Mouse (Mus musculus) adrenal gland, postnatal 14 days (tissue): ENCODE measurements at regions not wholly inside any gene's neighbourhood (a gene's known extent, or its start where the extent isn't known, plus 50 kb on each side); places are given as distances from the start of the nearest gene placed in this dataset.
"Not testable (repeated sequence)": the region's sequence is repeated elsewhere in the genome, so short reads cannot be mapped to it uniquely, and the experiment has no call there.

Source experiments
- DNase-seq: peaks from one replicate; pipeline ENCODE4 v3.0.0; 2021; ENCODE audit warnings: mixed read lengths

DNA sequence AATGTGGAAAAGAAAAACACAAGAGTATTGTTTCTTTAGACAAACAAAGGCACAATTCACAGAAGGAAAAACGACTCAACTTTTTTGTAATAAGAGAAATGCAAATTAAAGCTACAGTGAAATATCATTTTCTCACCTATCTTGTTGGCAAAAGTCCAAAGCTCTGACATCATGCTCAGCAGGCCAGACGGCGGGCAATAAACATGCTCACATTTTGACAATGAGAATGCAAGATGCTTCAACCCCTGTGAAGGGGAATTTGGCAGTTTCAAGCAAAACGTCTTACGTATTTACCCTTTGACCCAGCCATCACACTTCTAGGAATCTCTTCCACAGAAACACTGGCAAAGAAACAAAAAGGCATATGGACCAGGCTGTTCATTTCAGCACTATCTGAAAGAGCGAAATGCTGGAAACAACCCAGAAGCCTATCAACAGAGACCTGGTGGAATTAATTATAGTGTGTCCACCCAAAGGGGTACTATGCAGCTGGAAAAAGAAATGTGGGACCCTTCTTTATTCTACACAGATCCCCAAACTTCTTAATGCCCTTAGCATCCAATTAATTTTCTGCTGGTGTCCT lies 203.4 kb upstream of the 2610301B20Rik start:
- DNase-seq, result no peak

DNA sequence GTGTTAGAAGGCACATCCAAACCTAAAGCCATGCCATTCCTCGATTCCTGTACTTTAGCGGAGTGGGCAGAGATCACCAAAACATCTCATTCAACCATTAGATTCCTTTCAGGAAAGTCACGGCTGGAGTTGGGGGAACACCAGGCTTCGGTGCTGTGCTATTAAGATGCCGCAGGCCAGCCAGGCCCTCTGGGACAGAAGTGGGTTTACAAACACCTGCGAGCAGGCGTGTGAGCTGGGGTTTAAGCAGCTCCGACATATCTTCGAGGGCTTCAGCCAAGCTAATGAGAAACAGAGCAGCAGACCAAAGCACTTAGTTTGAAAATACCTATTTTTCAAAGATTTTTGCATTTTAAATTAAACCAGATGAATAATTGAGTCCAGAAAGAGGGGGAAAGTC lies 183.2 kb upstream of the 2610301B20Rik start:
- no peak for DNase-seq

DNA sequence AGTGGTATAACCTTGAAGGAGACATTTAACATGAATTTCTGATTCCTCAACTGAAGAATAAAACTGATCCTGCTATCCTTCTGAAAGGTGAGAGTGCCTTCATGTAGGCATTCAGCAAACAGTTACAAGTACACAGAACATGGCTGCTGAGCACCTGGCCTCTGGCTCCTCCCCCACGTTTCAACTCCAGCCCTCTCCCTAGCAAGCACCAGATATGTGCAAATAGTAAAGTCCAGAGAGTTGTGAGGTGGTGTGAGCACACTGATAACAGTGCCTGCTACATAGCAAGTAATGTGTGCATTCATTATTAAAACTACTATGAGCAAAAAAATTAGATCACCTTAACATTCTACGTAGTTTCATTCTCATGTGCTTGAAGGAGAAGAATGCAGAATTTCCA lies 181.4 kb upstream of the 2610301B20Rik start:
- no peak for DNase-seq

DNA sequence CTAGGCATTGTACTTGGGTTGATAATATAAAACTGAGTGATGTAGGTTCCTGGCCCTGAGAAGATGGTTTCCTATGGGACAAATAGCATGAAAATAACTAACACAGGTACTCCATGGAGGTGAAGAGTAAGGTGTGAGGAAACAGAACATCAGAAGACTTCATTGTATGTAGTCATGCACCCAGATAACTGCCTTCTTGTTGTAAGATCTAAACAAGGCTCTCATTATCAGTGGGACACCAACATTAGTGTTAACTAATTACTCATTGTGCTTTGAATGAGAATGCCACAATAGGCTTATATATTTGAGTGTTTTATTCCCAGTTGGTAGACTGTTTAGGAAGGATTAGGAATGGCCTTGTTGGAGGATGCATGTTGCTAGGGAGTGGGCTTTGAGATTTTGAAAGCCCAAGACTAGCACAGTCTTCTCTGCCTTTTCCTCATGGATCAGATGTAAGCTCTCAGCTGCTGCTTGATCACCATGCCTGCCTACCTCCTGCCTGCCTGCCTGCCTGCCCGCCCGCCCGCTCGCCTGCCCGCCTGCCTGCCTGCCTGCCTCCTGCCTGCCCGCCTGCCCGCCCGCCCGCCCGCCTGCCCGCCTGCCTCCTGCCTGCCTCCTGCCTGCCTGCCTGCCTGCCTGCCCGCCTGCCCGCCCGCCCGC lies 180.7 kb upstream of the 2610301B20Rik start:
- DNase-seq, result no peak

DNA sequence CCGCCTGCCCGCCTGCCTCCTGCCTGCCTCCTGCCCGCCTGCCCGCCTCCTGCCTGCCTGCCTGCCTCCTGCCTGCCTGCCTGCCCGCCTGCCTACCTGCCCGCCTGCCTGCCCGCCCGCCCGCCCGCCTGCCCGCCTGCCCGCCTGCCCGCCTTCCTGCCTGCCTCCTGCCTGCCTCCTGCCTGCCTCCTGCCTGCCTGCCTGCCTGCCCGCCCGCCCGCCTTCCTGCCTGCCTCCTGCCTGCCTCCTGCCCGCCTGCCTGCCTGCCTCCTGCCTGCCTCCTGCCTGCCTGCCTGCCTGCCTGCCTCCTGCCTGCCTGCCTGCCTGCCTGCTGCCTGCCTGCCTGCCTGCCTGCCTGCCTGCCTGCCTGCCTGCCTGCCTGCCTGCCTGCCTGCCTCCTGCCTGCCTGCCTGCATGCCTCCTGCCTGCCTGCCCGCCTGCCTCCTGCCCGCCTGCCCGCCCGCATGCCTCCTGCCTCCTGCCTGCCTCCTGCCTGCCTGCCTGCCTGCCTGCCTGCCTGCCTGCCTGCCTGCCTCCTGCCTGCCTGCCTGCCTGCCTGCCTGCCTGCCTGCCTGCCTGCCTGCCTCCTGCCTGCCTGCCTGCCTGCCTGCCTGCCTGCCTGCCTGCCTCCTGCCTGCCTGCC lies 180.1 kb upstream of the 2610301B20Rik start:
- not testable (repeated sequence) for DNase-seq

DNA sequence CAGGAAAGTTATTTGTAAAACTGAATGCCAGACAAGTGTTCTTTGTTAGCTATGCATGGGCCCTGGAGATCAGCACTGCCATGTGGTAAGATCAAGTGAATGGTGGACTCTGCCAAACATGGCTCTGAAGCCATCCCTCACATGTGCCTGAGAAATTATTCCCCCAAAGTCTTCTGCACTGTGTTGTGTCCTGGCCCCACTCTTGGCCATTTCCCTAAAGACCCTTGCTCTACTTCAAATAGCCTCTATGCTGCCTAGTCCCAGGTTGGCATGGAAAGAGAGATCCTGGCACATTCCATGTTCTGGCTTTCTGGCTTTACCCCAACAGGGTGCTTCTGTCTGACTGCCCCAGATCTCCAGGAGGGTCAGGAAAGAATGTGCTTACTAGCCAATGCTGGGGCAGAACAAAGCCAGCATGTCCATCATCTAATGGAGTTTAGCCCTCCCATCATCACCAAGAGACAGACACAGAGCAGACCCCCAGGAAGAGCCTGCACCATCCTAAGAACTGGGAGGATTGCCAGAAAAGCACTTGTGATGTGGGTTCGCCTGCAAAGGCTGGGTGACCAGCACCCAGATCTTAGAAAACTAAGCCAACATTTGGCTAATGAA lies 177.0 kb upstream of the 2610301B20Rik start:
- peak; percentile 4 for DNase-seq

DNA sequence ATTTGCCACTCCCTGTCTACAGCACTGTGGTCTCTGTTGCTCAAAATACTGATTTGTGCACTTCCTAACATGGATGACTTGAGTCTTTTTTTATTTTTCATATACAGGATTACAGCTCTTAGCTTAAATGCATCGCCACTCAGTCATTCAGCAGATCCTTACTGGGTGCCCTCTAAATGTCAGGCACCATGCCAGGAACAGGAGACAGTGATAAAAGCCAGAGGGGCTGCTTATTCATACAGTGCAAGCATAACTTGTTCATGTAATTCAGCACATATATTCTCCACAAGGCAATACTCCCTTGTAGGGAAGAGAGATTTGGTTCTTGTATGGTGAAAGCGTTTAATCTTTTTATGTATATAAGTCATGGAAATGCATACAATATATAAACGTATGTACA lies 175.7 kb upstream of the 2610301B20Rik start:
- DNase-seq, result peak; percentile 6

DNA sequence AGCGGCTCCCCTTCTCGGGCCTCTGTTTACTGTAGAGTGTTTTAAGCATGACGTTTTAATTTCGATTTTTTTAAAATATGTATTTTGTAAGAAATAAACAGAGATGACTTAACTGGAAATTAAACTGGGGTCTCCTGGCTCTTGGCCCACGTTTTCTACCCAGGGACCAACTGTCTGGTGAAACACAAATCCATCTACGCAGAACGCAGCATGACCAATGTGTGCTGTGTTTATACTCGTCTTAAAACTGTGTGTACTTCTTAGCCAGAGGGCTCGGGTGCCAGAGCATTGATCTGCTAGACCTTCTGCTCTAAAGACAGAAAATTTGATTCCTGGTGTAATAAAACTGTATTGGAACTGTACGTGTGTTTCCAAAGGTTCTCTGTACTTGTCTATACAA lies 172.8 kb upstream of the 2610301B20Rik start:
- DNase-seq, result no peak

DNA sequence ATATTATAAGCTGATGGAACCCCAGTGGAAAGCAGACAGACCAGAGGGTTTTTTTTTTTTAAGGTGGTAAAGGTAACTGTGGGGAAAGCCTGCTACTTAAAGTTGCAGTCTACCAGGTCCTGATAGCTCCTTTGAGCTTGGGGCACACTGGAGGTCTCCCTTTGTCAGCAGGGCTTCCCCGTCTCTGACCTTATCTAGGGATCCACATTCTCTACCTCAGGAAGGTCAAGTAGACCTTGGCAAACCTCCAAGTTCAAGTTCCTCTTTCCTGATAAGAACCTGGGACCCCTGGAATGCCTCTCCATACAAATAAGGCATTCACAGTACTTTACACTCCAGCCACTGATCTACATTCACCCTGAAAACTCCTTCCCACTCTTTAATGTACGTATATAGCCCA lies 171.1 kb upstream of the 2610301B20Rik start:
- DNase-seq, result no peak

DNA sequence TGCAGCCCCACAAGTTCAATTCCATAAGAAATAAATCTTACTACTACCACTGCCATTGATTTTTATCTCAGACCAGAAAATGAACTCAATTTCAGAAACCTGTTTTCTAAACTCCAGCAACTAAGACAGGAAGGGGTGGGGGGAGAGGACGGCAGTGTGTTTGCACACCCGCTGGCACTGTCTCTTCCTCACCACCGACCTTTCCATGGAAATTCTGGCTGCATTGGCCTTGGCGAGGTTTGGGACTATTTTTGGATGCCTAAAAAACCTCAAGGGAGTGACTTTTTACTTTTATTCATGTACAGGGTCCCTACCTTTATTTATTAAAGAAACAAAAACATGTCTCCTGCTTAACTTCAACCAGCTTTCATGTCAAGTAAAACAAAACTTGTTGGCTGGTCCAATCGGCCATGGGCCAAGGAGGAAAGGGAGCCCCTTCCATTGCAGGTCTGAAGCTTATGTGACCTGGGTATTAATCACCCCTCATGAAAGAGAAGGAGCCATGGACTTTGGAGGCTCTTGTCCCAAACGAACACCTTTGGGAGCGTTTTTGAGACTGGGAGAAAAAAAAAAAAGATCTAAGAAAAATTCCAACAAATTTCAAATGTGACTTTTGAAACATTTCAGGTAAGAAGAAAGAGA lies 167.2 kb upstream of the 2610301B20Rik start:
- peak; percentile 43 for DNase-seq

DNA sequence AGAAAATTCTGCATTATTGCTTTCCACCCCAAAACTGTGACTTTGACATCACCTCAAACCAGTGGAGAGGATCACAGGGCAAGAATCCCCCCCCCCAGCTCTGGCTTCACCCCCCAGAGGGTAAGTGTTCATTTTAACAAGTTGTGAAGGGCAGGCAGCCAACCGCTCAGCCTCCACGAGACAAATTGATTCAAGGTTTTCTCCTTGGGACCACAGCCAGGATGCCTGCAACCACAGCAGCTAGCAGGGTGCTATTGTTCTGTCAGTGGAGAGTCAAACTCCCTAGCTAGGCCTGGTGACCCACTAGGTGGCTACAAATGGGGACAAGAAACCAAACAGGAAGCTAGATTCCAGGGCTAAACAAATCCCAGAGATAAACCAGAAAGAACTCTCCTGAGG lies 166.6 kb upstream of the 2610301B20Rik start:
- peak; percentile 87 for DNase-seq

DNA sequence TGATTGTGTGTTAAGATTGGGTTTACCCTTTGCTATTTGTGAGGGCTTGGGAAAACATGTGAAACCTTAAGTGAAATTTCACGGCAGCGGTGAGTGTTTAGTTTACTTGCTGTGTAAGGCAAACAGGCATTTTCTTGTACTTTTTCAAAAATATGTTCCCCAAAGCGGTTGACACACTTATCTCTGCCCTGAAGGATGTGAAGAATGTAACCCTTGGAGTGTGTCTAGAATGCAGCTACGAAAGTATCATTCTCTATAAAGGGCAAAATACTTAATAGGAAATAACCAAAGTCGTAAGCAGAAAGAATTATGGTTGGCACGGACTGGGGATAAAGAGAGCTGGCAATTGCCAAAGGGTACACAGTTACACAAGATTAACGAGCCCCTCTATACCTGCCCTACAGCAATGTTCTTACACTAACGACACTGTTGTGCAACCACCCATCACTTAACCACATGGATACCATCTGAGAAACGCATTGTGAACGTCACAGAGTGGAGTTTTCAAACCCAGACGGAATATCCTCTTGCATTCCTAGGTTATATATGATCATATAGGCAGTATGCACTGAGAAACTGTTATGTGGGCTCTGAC lies 162.3 kb upstream of the 2610301B20Rik start:
- DNase-seq, result no peak

DNA sequence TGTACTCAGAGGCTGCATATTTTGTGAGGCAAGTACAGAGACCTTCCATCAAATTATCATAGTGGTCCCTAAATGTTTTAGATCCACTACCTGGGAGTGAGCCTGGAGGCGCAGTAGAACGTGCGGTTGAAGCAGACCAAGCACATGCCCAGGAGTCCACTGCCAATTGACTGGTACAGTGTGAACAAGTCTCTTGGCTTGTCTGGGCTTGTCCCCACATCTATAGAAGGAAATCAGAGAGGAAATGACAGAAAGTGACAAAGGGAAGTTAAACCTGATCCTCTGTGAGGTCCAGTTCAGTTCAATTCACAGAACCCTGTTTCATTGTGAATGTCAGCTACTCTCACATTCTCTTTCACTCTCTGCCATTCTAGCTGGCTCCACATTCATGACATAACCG lies 151.0 kb upstream of the 2610301B20Rik start:
- no peak for DNase-seq

DNA sequence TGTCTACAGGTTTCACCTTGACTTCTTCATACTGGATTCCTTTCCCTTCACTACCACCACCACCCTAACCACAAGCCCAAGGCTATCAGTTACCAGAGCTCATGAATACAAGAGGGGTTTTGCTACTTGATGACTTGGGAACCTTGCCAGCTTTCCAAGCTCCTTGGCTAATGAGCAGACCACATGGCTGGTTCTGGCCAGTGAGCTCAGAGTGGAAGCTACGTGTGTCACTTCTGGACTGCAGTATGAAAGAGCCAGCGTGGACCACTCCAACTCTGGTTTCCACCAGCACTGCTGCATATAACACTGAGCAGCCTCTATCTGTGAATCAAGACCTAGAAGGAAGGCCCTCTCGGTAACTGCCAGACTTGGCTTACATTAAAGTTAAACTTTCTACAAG lies 146.4 kb upstream of the 2610301B20Rik start:
- no peak for DNase-seq

DNA sequence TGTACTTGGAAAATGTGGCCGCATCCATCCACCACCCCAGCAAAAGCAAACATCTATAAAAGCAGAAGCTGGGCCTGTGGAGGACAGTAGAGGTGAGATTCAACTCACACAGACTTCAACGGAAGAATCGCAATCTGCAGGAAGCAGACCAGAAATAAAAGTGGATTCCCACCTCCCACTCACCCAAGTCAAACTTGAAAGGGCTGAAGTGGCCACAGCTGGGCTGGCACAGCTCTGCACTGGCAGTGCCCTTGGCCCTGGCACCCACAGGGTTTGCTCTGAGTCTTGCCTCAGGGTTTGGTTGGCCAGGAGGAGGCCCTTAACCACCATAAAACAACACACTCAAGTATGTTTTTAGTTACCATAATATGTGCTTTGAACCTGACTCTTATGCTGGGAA lies 129.1 kb upstream of the 2610301B20Rik start:
- DNase-seq, result no peak

DNA sequence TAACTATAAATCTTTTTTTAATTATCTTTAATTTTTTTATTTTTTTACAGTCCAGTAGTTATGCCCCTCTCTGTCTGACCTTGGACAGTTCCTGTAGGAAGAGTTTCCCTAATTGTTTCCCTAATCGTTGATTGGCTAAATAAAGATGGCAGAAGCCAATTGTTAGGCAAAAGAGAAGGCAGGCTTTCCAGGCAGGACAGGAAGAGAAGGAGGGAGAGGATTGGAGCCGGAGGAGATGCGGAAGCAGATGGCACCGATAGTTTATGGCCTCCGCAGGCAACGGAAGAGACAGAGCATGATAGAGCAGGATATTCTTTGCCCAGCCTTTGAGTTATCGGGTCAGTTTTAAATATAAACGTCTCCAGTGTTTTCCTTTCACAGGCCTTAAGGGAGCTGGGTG lies 125.5 kb upstream of the 2610301B20Rik start:
- no peak for DNase-seq

DNA sequence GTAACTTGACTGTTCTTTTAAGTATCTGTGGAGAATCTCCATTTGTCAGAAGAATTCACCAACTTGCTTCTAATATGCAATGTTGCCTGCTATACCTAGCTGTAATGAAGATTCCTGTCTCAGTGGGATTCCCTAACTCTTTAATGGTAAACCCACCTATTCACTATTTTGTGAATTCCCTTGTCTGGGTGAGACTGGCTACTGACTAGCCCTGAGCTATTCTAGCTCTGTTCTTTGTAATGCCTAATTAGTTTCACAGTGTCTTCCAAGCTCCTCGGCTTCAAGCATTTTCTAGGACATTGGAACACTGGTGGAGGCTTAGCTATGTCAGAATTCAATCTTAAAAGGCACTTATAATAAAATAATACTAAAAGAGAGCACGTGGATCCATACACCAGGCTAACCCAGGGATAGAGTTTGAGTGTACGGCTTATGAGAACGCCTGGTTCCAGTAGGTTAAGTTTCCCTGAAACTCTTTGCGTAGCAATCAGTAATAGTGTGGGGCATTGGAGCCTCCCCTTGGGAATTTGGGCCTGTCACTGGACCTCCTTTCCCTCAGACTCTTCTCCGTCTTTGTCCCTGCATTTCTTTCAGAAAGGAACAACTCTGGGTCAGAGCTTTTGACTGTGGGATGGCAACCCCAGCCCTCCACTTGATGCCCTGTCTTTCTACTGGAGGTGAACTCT lies 123.8 kb upstream of the 2610301B20Rik start:
- not testable (repeated sequence) for DNase-seq

DNA sequence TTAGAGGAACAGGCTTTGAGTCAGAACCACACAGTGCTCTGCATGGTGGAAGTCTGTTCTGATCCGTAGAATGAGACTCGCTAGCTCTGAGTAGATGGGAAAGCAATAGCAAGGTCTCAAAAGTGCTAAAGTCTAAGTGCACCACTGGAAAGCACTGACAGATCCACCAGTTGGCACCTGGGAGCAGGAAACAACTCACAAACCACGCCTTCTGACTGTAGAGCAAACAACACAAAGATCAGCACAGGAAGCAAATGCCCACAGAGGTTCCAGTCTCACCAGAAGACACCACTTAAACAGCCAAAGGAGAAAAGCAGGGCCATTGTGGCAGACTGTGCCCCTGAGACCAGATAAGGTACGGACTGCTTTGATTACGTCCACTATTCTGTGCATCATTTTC lies 121.1 kb upstream of the 2610301B20Rik start:
- no peak for DNase-seq

DNA sequence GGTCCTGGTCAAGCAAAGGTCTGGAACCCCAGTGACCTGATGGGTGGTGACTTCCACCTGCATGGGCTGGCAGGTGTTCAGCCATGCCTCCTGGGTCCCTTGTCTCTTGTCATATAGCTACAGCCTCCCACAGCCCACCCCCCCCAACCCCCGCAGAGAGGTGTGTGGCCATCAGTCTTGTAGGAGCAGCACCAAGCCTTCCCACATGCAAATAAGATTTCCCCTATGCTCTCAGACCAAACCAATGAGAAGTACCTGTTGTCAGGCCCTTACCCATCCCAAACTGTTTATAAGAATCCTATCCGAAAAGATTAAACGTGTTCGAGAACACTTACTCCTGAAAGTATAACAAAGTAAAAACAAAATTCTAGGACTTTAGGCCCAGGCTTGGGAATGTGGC lies 114.8 kb upstream of the 2610301B20Rik start:
- no peak for DNase-seq

DNA sequence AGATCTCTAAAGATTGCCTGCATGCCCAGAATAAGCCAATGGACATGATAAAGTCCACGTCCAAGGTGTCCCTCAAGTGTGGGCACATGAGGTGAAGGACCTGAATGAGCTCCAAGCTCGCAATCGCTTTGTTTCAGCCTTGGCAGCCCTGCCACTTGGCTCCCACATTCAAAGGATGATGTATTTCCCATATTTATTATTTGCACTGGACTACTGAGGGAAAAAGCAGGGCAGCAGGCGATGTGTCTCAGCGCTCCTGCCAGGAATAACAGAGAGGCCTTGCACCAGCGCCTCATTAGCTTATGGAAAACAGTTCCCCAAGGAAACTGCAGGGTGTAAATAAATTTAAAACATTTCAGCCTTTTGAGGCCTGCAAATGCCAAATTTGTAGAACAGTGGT lies 106.6 kb upstream of the 2610301B20Rik start:
- peak; percentile 13 for DNase-seq

DNA sequence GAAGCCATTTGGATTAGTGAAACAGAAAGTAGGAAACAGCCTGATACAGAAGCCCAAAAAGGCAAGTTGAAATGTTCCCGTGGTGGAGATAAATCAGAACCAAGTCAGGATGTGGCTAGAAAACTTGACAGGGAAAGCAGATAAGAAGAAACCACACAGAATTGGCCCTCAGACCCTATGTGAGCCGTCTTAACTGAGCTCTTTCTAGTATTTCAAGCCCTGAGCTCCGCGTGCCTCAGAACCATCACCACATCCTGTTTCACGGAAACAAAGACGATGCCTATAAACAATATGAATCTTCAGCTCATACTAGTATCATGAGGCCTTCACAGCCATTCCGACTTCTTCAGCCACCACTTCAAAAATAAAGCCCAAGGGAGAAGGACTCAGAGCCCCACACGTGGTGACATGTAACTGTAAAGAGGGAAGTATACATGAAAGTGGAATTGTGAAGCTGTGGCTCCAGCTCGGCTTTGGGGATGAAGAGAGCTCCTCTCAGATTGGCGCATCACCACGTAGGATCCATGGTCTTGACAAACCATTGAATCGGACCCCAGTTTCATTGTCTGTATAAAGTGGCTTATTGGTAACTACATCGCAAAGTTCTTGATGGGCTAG lies 104.2 kb upstream of the 2610301B20Rik start:
- no peak for DNase-seq
